Mouse (Mus musculus) olfactory bulb, adult 2 months (tissue): ENCODE measurements around the gene Fh1. TPM values are rescaled to one million over a fixed set of nuclear protein-coding genes. Genes with fewer than 3 reads are reported as not detected.

Source experiments
- H3K27ac ChIP-seq: fragments of 200-500 bp; 2 replicates; pipeline ENCODE4 v1.5.1; 2012; ENCODE audit warnings: low read depth, low read length; ENCODE audit not compliant: insufficient read depth
- H3K4me1 ChIP-seq: fragments of 200-500 bp; 2 replicates; pipeline ENCODE4 v1.6.1; 2012; ENCODE audit warnings: low read length; ENCODE audit not compliant: control insufficient read depth, insufficient read depth
- H3K4me3 ChIP-seq: fragments of 200-500 bp; 2 replicates; pipeline ENCODE4 v1.5.1; 2012; ENCODE audit warnings: mild to moderate bottlenecking, low read depth, low read length, moderate library complexity; ENCODE audit not compliant: insufficient read depth
- CTCF ChIP-seq: fragments of 200-500 bp; IDR thresholded peaks from 2 replicates; pipeline ENCODE4 v1.5.1; 2012; ENCODE audit warnings: low read depth, mild to moderate bottlenecking, low read length, moderate library complexity; ENCODE audit not compliant: insufficient read depth
- POLR2A ChIP-seq: fragments of 200-500 bp; IDR thresholded peaks from 2 replicates; pipeline ENCODE4 v1.6.1; 2012; ENCODE audit warnings: mild to moderate bottlenecking, low read depth, low read length, moderate library complexity; ENCODE audit not compliant: insufficient read depth
- WGBS: fragments of 180-500 bp; shearing (Covaris S2); methylation state at CpG from one replicate; pipeline ENCODE4 v1.1.7; 2018; 5-methylcytosine and 5-hydroxymethylcytosine counted together
- polyA plus RNA-seq: library from polyadenylated mRNA; stranded (reverse); fragments of >200 nt; gene quantifications from 2 replicates; pipeline ENCODE4 v1.2.4, GENCODE M21; 2012; ENCODE audit warnings: low replicate concordance; ENCODE audit not compliant: missing spikeins, insufficient read depth, insufficient read length

Gene Fh1
- polyA plus RNA-seq, 1 experiment, result not detected

GRCm38 (mm10) chr1:175629248-175629647, 3.8 kb upstream of the Fh1 start:
- H3K4me3 ChIP-seq, result no peak overlapping the region
- no peaks in the 10 kb centered on the region for H3K4me1 ChIP-seq
- no peak for TF ChIP-seq CTCF
- no peak for TF ChIP-seq POLR2A
- 90% methylated on average over 6 of the region's 6 CpGs for WGBS
- no peak overlapping the region for H3K27ac ChIP-seq

GRCm38 (mm10) chr1:175625990-175626692, 706 bp upstream of the Fh1 start:
- 86% methylated on average over 1 of the region's 1 CpGs for WGBS
- H3K27ac ChIP-seq, result 0 out of 2 replicates have a peak overlapping the region, but pooled peaks have one; percentile 54

GRCm38 (mm10) chr1:175623656-175624055, 1.8 kb downstream of the Fh1 start:
- H3K4me1 ChIP-seq, result 0 out of 2 replicates have a peak, but pooled peaks cover 2% of the 10 kb centered on the region
- H3K27ac ChIP-seq, result no peak overlapping the region
- 81% methylated on average over 6 of the region's 6 CpGs for WGBS
- H3K4me3 ChIP-seq, result no peak overlapping the region
- TF ChIP-seq CTCF, result no peak
- no peak for TF ChIP-seq POLR2A

More at GRCm38 (mm10) chr1:175625990-175626692, 706 bp upstream of the Fh1 start:
- no peak overlapping the region for H3K4me3 ChIP-seq
- TF ChIP-seq CTCF, result no peak
- 0 out of 2 replicates have a peak, but pooled peaks cover 2% of the 10 kb centered on the region for H3K4me1 ChIP-seq

GRCm38 (mm10) chr1:175619814-175620431, 5.5 kb downstream of the Fh1 start, which contains the start of gene Kmo:
TSS of gene Kmo (plus strand) at chr1:175620381.
- 91% methylated on average over 13 of the region's 13 CpGs for WGBS
- Histone ChIP-seq H3K4me1 (0 out of 2 replicates have a peak, but pooled peaks cover 2% of the 10 kb centered on the region), H3K4me3 (no peak within 1 kb of the TSS), H3K27ac (no peak within 1 kb of the TSS)
- TF ChIP-seq POLR2A, result no peak
- TF ChIP-seq CTCF, result no peak

GRCm38 (mm10) chr1:175614992-175615391, 10.4 kb downstream of the Fh1 start:
- no peak overlapping the region for H3K4me3 ChIP-seq
- TF ChIP-seq CTCF (no peak), POLR2A (no peak)
- no peaks in the 10 kb centered on the region for H3K4me1 ChIP-seq
- H3K27ac ChIP-seq, result no peak overlapping the region
- WGBS, result 87% methylated on average over 9 of the region's 9 CpGs

- H3K4me1 ChIP-seq, result no peaks in the 10 kb centered on the region
- no peak for TF ChIP-seq POLR2A
- TF ChIP-seq CTCF, result no peak
- 81% methylated on average over 3 of the region's 3 CpGs for WGBS
These were observed 16.7 kb downstream of the Fh1 start for GRCm38 (mm10) chr1:175608708-175609107.

GRCm38 (mm10) chr1:175607838-175608585, 17.4 kb downstream of the Fh1 start:
- H3K4me1 ChIP-seq, result no peaks in the 10 kb centered on the region
- WGBS, result 92% methylated on average over 18 of the region's 18 CpGs
- no peak overlapping the region for H3K4me3 ChIP-seq
- TF ChIP-seq POLR2A, result no peak
- no peak for TF ChIP-seq CTCF
- no peak overlapping the region for H3K27ac ChIP-seq

More at GRCm38 (mm10) chr1:175608708-175609107, 16.7 kb downstream of the Fh1 start:
- H3K27ac ChIP-seq, result no peak overlapping the region
- H3K4me3 ChIP-seq, result no peak overlapping the region

- no peak overlapping the region for H3K4me3 ChIP-seq
- WGBS, result 94% methylated on average over 6 of the region's 6 CpGs
- H3K27ac ChIP-seq, result no peak overlapping the region
- H3K4me1 ChIP-seq, result no peaks in the 10 kb centered on the region
- no peak for TF ChIP-seq CTCF
- TF ChIP-seq POLR2A, result no peak
These were observed 18.1 kb downstream of the Fh1 start for GRCm38 (mm10) chr1:175607308-175607707.

GRCm38 (mm10) chr1:175603390-175603789, 22.0 kb downstream of the Fh1 start:
- H3K4me3 ChIP-seq, result no peak overlapping the region
- TF ChIP-seq POLR2A (no peak), CTCF (no peak)
- no peak overlapping the region for H3K27ac ChIP-seq
- 41% methylated on average over 6 of the region's 6 CpGs for WGBS
- H3K4me1 ChIP-seq, result no peaks in the 10 kb centered on the region
